Mouse (Mus musculus): ENCODE measurements around the gene Pds5a.
"Not testable (repeated sequence)": the region's sequence is repeated elsewhere in the genome, so short reads cannot be mapped to it uniquely, and the experiment has no call there.

The Pds5a gene

DNA sequence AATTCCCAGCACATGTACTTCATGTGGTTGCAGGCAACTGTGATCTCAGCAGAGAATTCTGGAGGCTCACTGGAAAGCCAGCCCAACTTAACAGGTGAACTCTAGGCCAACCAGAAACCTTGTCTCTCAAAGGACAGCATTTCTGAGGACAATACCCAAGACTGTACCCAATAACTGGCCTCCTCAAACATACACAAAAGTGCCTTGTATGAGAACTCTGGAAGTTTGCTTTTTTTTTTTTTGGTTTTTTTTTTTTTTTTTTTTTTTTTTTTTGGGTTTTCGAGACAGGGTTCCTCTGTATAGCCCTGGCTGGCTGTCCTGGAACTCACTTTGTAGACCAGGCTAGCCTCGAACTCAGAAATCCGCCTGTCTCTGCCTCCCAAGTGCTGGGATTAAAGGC, 4.0 kb downstream of the Pds5a start:
- not testable (repeated sequence) for DNase-seq

- DNase-seq, result no peak
Observed at GRCm38 (mm10) chr5:65693018-65693417, 5.1 kb downstream of the Pds5a start.

DNA sequence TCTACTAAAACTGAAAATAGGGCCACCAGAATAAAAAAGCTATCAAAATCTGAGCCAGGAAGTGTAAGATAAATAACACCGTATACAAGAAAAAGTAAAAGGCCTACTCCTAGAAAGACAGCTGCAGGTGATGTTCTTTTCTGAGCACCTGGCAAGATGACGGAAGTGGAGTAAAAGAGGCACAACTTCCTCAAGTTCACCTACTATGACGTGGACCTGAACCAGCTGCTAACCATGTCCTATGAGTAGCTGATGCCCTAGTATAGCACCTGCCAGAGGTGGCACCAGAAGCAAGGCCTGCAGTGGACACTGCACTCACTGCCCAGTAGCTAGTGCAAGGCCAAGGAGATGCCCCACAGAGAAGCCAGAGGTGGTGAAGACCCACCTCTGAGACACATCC, 9.3 kb downstream of the Pds5a start:
- DNase-seq, result no peak

DNA sequence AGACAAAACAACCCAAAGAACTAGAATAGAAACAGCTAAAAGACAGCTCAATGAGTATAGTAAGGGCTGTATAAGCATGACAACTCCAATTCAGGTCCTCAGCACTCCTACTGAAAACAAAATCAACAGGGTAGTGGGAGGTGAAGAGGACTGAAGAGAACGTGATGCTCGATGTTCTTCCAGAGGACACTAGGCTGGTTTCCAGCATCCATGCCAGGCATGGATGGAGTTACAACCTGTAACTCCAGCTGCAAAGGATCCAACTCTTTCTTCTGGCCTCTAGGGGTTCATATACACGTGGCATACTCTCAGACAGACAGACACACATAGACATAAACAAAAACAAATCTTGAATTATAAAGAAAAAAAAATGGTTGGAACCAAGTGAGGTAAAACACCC, 11.3 kb downstream of the Pds5a start:
- DNase-seq, result no peak

DNA sequence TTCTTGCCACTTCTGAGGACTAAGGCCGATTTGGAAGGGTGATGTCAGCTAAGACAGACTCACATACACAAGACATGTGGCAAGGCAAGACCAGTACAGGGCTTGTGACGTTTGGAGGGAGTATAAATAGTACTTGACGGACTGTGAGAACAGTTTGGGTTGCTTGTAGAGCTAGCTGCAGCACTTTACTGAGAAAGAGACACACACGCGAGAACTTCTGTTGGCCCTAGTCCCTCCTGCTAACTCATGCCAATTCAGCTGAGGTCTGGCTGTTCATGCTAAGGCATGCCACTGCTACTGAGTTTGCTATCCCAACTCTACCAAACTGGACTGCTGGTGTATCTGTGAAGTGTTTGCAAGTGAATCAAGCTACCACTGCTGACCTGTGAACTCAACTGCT, 19.2 kb downstream of the Pds5a start:
- peak; percentile 11 for DNase-seq

DNA sequence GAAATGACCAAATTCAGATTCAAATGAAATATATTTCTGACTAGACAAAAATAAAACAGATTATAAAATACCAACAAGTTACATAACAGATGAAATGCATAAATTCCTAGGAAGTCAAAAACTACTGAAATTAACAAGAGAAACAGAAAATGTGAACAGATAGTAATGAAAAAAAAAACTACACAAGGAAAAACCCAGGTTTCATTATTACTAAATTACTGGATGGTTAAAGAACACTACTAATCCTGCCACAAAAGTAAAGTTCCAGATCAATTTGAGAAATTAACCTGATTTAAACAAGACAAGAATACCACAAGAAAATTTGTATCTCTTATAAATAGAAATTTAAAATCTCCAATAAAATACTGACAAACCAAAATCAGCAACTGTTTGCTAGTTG, 25.9 kb downstream of the Pds5a start:
- DNase-seq, result no peak

DNA sequence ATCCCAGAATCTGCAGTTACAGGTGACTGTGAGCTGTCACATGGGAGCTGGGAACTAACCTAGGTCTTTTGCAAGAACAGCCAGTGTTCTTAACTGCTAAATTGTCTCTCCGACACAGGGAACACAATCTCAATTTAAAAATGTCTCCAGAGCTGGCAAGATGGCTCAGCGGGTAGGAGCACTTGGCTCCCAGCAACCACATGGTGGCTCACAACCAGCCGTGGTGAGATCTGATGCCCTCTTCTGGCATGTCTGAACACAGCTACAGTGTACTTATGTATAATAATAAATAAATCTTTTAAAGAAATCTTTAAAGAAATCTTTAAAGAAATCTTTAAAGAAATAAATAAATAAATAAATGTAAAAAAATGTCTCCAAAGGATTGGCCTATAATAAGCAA, 30.4 kb downstream of the Pds5a start:
- DNase-seq, result no peak

DNA sequence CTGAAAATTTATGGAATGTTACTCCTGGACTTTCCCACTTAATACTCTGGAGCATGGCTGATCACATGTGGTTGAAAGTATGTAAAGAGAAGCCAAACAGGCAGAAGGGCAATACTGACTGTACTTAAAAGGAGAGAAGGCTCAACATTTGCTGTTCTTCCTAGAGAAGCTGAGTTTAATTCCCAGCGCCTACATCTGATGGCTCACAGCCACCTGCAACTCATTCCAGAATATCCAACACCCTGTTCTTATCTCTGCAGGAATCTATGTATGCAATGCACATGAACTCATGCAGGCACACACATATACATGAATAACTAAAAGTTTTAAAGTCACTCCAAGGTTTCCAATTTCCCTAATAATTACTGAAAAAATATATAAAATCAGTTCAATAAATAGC, 32.7 kb downstream of the Pds5a start:
- DNase-seq, result no peak

DNA sequence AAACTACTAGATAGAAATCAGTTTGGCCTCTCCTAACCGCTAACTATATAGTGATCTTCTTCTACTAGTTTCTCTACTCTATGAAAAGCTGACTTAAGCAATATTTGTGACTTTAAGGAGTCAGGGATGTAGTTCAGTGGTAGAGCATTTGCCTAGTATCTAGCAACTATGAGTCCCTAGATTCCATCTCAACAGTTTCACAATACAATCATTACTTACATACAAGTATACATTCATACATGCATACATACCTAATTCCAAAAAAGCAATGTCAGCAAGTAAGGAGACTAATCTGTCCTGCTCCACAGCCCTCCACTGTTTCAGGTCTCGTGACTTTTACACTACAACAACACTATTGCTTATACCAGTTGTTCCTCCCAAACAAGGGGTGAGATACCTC, 36.1 kb downstream of the Pds5a start:
- DNase-seq, result no peak

DNA sequence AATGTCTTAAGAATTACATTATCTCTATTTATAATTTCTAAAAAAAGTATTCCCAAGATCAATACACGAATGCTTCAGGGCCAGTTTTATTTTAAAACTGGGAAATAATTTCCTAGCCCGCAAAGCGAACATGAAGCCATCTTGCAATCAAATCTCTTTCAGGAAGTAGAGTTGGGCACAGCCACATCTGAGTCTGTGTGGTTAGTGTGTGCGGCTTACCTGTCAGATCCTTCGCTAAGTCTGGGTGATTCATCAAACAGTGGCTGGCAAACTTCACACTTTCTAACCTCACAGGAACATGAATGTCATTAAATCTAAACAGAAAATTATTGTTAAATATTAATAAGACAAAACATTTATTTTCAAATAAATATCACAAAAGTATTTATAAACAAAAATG, 44.3 kb downstream of the Pds5a start:
- DNase-seq, result no peak

DNA sequence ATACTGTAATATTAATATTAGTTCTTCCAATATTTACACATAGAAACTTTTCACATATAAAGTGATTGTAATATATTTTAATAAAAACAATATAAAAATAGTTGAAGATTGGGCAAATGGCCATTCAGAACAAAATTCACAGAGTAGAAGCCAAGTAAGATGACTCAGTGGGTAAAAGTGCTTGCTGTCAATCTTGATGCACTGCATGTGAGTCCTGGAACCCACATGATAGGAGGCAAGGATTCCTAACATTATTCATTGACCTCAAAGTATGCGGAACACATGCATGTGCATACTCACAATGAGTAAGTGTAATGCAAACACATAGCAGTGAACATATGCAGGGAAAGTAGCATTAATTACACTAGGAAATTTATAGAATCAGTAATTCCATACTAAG, 59.2 kb downstream of the Pds5a start:
- DNase-seq, result no peak

- DNase-seq, result no peak
Observed at GRCm38 (mm10) chr5:65624340-65624739, 73.7 kb downstream of the Pds5a start.

DNA sequence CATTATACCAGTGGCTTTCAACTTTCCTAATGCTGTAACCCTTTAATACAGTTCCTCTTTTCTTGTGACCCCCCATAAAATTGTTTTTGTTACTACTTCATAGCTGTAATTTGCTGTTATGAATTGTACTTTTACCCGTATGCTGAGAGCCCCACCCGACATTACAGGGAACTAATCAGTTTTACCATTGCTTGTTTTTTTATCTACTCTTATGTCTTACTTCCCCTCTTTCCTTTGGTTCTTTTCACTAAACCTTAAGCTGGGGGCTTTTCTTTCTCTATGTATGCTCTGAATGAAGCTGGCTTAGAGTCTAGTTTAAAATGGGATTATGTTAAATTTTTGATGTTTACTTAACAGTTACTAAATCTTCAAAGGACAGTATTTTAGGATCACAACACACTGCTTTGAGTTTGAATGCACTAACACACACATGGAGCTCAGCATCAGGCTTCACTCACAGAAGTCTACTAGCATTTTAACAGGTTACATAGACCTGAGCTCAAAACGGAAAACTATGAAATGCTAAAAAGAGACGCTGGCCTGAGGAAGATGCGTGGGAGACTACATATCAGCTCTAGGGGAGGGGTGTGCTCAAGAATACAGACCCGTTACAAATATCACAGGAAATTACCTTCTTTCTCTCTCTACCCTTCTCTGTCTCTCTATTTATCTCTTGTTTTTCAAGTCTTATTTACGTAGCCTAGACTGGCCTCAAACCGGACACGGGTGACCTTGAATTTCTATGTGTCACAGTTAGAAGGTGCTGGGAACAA, 84.7 kb downstream of the Pds5a start:
- no peak for DNase-seq

GRCm38 (mm10) chr5:65610541-65610940, 87.5 kb downstream of the Pds5a start:
- no peak for DNase-seq

DNA sequence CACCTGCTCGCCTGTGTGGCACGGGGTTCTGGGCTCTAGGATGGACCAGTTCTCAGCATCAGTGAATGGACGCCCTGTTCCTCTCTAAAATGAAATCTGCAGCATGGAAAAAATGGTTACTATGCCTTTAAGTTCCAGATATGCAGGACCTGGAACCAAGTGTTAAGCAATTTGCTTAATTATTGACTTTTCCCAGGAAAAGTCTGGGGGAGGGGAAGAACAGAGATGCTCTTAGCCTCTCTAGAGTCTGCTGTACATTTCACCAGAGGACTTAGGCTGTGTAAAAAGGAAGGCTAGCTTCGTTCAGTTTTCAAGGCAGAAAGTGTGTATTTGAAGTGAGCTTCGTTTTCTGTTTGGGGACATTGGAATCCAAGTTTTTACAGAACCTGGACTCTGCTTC, 88.3 kb downstream of the Pds5a start:
- DNase-seq, result no peak

- no peak for DNase-seq
Observed at GRCm38 (mm10) chr5:65606820-65607219, 91.3 kb downstream of the Pds5a start.

- no peak for DNase-seq
Observed at GRCm38 (mm10) chr5:65599681-65600080, 98.4 kb downstream of the Pds5a start.

- DNase-seq, result no peak
Observed at GRCm38 (mm10) chr5:65592421-65592820, 105.7 kb downstream of the Pds5a start.

GRCm38 (mm10) chr5:65590199-65590598, 107.9 kb downstream of the Pds5a start:
- no peak for DNase-seq

DNA sequence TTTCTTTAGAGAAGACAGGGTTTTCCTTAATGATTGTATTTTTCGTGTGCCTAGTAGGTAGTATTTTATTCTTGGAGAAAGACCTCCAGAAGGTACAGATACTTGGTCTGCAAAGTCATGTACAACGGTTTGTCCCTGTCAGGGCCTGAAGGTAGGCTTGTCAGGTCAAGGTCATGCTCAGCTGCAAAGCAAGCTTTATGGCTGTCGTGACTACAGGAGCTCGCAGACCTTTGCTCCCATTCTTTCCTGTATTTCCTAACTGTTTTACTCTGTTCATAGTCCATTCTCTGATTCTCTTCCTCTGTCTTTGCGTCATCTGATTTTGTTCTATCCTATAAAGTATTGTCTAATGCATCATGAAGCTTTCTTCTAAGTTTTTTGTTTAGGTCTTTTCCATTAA, 111.8 kb downstream of the Pds5a start:
- DNase-seq, result no peak

DNA sequence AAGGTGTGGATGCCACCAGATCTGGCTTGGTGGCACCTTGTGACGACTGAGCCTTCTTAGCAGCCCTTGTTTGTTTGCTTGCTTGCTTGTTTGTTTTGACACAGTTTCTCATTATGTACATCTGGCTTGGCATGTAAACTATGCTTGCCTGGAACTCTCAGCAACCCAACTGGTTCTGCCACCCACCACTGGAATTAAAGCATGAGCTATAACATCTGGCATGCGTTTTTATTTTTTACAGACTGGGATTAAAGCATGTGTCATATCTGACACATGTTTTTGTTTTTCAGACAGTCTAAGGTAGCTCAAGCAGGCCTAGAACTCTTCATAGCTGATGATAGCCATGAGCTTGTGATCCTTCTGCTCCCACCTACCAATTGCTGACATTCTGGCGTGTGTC, 119.5 kb downstream of the Pds5a start:
- no peak for DNase-seq

DNA sequence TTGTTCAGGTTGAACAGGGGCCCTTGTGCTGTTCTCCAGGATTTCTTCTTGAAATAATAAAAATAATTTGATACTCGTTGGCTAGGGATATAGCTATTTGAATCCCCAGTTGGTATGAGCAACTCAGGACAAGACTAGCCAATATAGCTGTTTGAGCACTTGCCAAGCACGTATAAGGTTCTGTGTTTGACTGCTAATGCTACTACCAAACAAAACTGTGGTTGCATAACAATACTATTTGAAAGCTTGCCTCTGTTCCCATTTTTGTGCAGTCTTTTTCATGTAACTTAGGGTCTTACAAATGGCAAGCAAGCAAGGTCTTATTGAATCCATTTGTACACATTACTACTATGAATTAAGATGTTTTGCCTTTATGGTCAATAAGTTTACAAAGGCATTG, 122.2 kb downstream of the Pds5a start:
- DNase-seq, result no peak

GRCm38 (mm10) chr5:65574876-65575275, 123.2 kb downstream of the Pds5a start:
- DNase-seq, result no peak

DNA sequence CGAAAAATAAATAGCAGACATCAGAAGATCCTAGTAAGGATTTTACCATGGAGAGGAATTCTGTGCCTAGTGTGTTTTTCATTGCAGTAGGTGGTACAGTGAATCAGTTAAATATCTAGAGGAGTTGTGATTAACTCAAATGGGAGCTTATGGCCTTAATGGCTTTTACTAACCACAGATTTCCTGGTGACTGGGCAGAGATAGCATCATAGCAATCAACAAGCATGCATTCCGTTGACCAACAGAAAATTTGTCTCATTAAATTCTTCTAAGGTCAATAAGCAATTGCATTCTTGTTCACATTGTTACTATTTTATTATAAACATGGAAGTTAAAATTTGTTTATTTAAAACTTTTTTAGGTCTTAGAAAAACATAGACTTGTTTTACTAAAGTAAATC, 132.6 kb downstream of the Pds5a start:
- no peak for DNase-seq

DNA sequence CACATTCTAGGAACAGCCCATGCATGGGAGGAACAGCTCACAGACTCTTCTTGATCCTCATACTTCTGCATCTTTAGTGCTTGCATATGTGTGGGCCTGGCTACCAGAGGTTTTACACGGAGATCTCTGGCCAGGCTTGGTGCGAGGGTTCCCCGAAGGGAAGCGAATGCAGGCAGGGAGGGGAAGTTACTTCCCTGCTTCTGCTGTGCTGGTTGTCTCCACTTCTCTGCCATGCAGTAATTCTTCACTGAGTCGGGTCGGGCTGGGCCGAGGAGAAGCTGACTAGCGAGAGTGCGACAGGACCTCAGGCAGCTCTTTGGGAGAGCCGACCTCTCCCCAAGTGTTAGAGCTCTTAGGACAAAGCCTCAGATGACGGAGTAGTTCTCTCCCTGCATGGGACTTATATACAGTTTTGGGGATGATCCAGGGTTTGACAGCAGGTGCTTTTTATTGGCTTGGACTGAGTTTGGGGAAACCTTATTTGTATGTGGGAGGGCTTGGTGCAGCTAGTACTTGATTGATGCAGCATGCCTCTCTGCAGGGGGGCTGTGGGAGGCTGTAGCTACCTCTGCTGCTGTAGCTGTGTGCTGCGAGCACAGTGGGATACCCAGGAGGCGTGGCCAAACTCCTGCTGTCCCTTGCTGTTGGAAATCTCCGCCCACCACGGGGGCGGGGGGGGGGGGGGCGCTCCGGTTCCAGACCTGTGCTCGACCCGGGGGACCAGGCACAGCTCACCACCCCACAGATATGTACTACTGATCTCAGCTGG, 136.8 kb downstream of the Pds5a start:
- no peak for DNase-seq
